Mouse (Mus musculus): ENCODE measurements around the gene Lpp. TPM values are rescaled to one million over a fixed set of nuclear protein-coding genes. Genes with fewer than 3 reads are reported as not detected.

Gene Lpp
- polyA plus RNA-seq, 1 experiment from 2014 or later: 42.7 TPM

- no peak overlapping the region for H3K4me2 ChIP-seq (ENCODE audit: low read depth, low read length)
- H3K27ac ChIP-seq (replicated peaks; ENCODE audit: low read depth, low read length): no peak overlapping the region
- H3K9ac ChIP-seq (ENCODE audit: low read depth, low read length): no peak overlapping the region
- WGBS: 80% methylated on average over 4 of the region's 4 CpGs
- DNase-seq (ENCODE audit: low spot score): no peak
- H3K4me1 ChIP-seq (ENCODE audit: control insufficient read depth, insufficient read depth, low read length): peaks cover 9% of the 10 kb centered on the region; the same call in 1 of the 2 replicates
- no peaks in the 10 kb centered on the region for H3K36me3 ChIP-seq (ENCODE audit: control insufficient read depth, insufficient read depth, low read length)
- no peaks in the 10 kb centered on the region for H3K27me3 ChIP-seq (replicated peaks; ENCODE audit: control insufficient read depth, insufficient read depth, low read length)
- no peaks in the 10 kb centered on the region for H3K9me3 ChIP-seq (ENCODE audit: control insufficient read depth, low read length)
- no peak overlapping the region for H3K4me3 ChIP-seq (ENCODE audit: low read depth, low read length)
- ATAC-seq (ENCODE audit: low read depth): no peak
Observed at GRCm38 (mm10) chr16:24365900-24366299, 27.4 kb upstream of the Lpp start.

GRCm38 (mm10) chr16:24367071-24367470 lies 26.2 kb upstream of the Lpp start:
- WGBS: 65% methylated on average over 6 of the region's 6 CpGs
- no peaks in the 10 kb centered on the region for H3K27me3 ChIP-seq (replicated peaks; ENCODE audit: control insufficient read depth, insufficient read depth, low read length)
- H3K27ac ChIP-seq (replicated peaks; ENCODE audit: low read depth, low read length): no peak overlapping the region
- H3K4me3 ChIP-seq (ENCODE audit: low read depth, low read length): no peak overlapping the region
- no peak for ATAC-seq (ENCODE audit: low read depth)
- no peak overlapping the region for H3K9ac ChIP-seq (ENCODE audit: low read depth, low read length)
- H3K4me1 ChIP-seq (ENCODE audit: control insufficient read depth, insufficient read depth, low read length): peaks cover 9% of the 10 kb centered on the region; the same call in 1 of the 2 replicates
- DNase-seq (ENCODE audit: low spot score): no peak
- H3K36me3 ChIP-seq (ENCODE audit: control insufficient read depth, insufficient read depth, low read length): no peaks in the 10 kb centered on the region
- no peak overlapping the region for H3K4me2 ChIP-seq (ENCODE audit: low read depth, low read length)
- H3K9me3 ChIP-seq (ENCODE audit: control insufficient read depth, low read length): peaks cover 3% of the 10 kb centered on the region; the same call in 1 of the 2 replicates

GRCm38 (mm10) chr16:24367506-24367905 lies 25.8 kb upstream of the Lpp start:
- no peaks in the 10 kb centered on the region for H3K27me3 ChIP-seq (replicated peaks; ENCODE audit: control insufficient read depth, insufficient read depth, low read length)
- WGBS: 25% methylated on average over 7 of the region's 7 CpGs
- no peak overlapping the region for H3K9ac ChIP-seq (ENCODE audit: low read depth, low read length)
- H3K9me3 ChIP-seq (ENCODE audit: control insufficient read depth, low read length): peaks cover 3% of the 10 kb centered on the region; the same call in 1 of the 2 replicates
- H3K4me2 ChIP-seq (ENCODE audit: low read depth, low read length): no peak overlapping the region
- peaks cover 9% of the 10 kb centered on the region; the same call in 1 of the 2 replicates for H3K4me1 ChIP-seq (ENCODE audit: control insufficient read depth, insufficient read depth, low read length)
- H3K36me3 ChIP-seq (ENCODE audit: control insufficient read depth, insufficient read depth, low read length): no peaks in the 10 kb centered on the region
- DNase-seq (ENCODE audit: low spot score) (peak; percentile 68), ATAC-seq (ENCODE audit: low read depth) (no peak)
- no peak overlapping the region for H3K4me3 ChIP-seq (ENCODE audit: low read depth, low read length)
- H3K27ac ChIP-seq (replicated peaks; ENCODE audit: low read depth, low read length): no peak overlapping the region

GRCm38 (mm10) chr16:24376478-24376877 lies 16.8 kb upstream of the Lpp start:
- DNase-seq (ENCODE audit: low spot score) (no peak), ATAC-seq (ENCODE audit: low read depth) (no peak)
- no peak overlapping the region for H3K4me2 ChIP-seq (ENCODE audit: low read depth, low read length)
- H3K36me3 ChIP-seq (ENCODE audit: control insufficient read depth, insufficient read depth, low read length): no peaks in the 10 kb centered on the region
- H3K9ac ChIP-seq (ENCODE audit: low read depth, low read length): no peak overlapping the region
- no peak overlapping the region for H3K4me3 ChIP-seq (ENCODE audit: low read depth, low read length)
- H3K9me3 ChIP-seq (ENCODE audit: control insufficient read depth, low read length): no peaks in the 10 kb centered on the region
- H3K27ac ChIP-seq (replicated peaks; ENCODE audit: low read depth, low read length): no peak overlapping the region
- no peaks in the 10 kb centered on the region for H3K4me1 ChIP-seq (ENCODE audit: control insufficient read depth, insufficient read depth, low read length)
- no peaks in the 10 kb centered on the region for H3K27me3 ChIP-seq (replicated peaks; ENCODE audit: control insufficient read depth, insufficient read depth, low read length)

GRCm38 (mm10) chr16:24390596-24390995 lies 2.7 kb upstream of the Lpp start:
- Histone ChIP-seq H3K4me2 (ENCODE audit: low read depth, low read length) (no peak overlapping the region), H3K27ac (replicated peaks; ENCODE audit: low read depth, low read length) (no peak overlapping the region), H3K36me3 (ENCODE audit: control insufficient read depth, insufficient read depth, low read length) (no peaks in the 10 kb centered on the region), H3K9ac (ENCODE audit: low read depth, low read length) (no peak overlapping the region), H3K4me3 (ENCODE audit: low read depth, low read length) (no peak overlapping the region), H3K4me1 (ENCODE audit: control insufficient read depth, insufficient read depth, low read length) (peaks cover 12% of the 10 kb centered on the region; the same call in 1 of the 2 replicates), H3K9me3 (ENCODE audit: control insufficient read depth, low read length) (no peaks in the 10 kb centered on the region), H3K27me3 (replicated peaks; ENCODE audit: control insufficient read depth, insufficient read depth, low read length) (no peaks in the 10 kb centered on the region)
- ATAC-seq (ENCODE audit: low read depth) (no peak), DNase-seq (ENCODE audit: low spot score) (no peak)
- 79% methylated on average over 5 of the region's 5 CpGs for WGBS

- Histone ChIP-seq H3K4me2 (ENCODE audit: low read depth, low read length) (no peak overlapping the region), H3K9ac (ENCODE audit: low read depth, low read length) (no peak overlapping the region), H3K4me1 (ENCODE audit: control insufficient read depth, insufficient read depth, low read length) (peaks cover 12% of the 10 kb centered on the region; the same call in 1 of the 2 replicates), H3K4me3 (ENCODE audit: low read depth, low read length) (no peak overlapping the region), H3K9me3 (ENCODE audit: control insufficient read depth, low read length) (no peaks in the 10 kb centered on the region), H3K36me3 (ENCODE audit: control insufficient read depth, insufficient read depth, low read length) (no peaks in the 10 kb centered on the region), H3K27ac (replicated peaks; ENCODE audit: low read depth, low read length) (no peak overlapping the region), H3K27me3 (replicated peaks; ENCODE audit: control insufficient read depth, insufficient read depth, low read length) (no peaks in the 10 kb centered on the region)
- DNase-seq (ENCODE audit: low spot score) (no peak), ATAC-seq (ENCODE audit: low read depth) (no peak)
- 83% methylated on average over 3 of the region's 3 CpGs for WGBS
Observed at GRCm38 (mm10) chr16:24391111-24391510, 2.2 kb upstream of the Lpp start.

- Histone ChIP-seq H3K9me3 (ENCODE audit: control insufficient read depth, low read length) (no peaks in the 10 kb centered on the region), H3K4me3 (ENCODE audit: low read depth, low read length) (no peak overlapping the region), H3K4me1 (ENCODE audit: control insufficient read depth, insufficient read depth, low read length) (peaks cover 18% of the 10 kb centered on the region), H3K9ac (ENCODE audit: low read depth, low read length) (0 out of 2 replicates have a peak overlapping the region, but pooled peaks have one; percentile 96), H3K27me3 (replicated peaks; ENCODE audit: control insufficient read depth, insufficient read depth, low read length) (no peaks in the 10 kb centered on the region), H3K4me2 (ENCODE audit: low read depth, low read length) (peak overlapping the region; percentile 75), H3K36me3 (ENCODE audit: control insufficient read depth, insufficient read depth, low read length) (no peaks in the 10 kb centered on the region), H3K27ac (replicated peaks; ENCODE audit: low read depth, low read length) (peak overlapping the region; percentile 99)
- no peak for ATAC-seq (ENCODE audit: low read depth)
- DNase-seq (ENCODE audit: low spot score): no peak
- 85% methylated on average over 7 of the region's 7 CpGs for WGBS
Observed at GRCm38 (mm10) chr16:24391901-24392300, 1.4 kb upstream of the Lpp start.

- Histone ChIP-seq H3K4me3 (ENCODE audit: low read depth, low read length) (peak overlapping the region; percentile 74), H3K9me3 (ENCODE audit: control insufficient read depth, low read length) (no peaks in the 10 kb centered on the region), H3K4me1 (ENCODE audit: control insufficient read depth, insufficient read depth, low read length) (peaks cover 25% of the 10 kb centered on the region), H3K27ac (replicated peaks; ENCODE audit: low read depth, low read length) (peak overlapping the region; percentile 99), H3K36me3 (ENCODE audit: control insufficient read depth, insufficient read depth, low read length) (no peaks in the 10 kb centered on the region), H3K4me2 (ENCODE audit: low read depth, low read length) (peak overlapping the region; percentile 75), H3K27me3 (replicated peaks; ENCODE audit: control insufficient read depth, insufficient read depth, low read length) (no peaks in the 10 kb centered on the region), H3K9ac (ENCODE audit: low read depth, low read length) (peak overlapping the region; percentile 96)
- ATAC-seq (ENCODE audit: low read depth) (peak; percentile 76), DNase-seq (ENCODE audit: low spot score) (peak; percentile 48)
- WGBS: 0% methylated on average over 10 of the region's 76 CpGs
Observed at GRCm38 (mm10) chr16:24393556-24394210, 376 bp downstream of the Lpp start.

Data from embryonic facial prominence, embryonic 14.5 days (tissue).